Mouse (Mus musculus) liver, embryonic 15.5 days (tissue): Measurements from ENCODE around the gene Abl2. TPM values are rescaled to one million over a fixed set of nuclear protein-coding genes. Genes with fewer than 3 reads are reported as not detected.
A peak's percentile ranks its signal among the peaks of the same experiment; 100 is the strongest.
"Not testable (repeated sequence)": the region's sequence is repeated elsewhere in the genome, so short reads cannot be mapped to it uniquely, and the experiment has no call there.

Experiments
- ATAC-seq: fragments of 200-750 bp; cut with Nextera tagmentation; 2 replicates; pipeline ENCODE4 v1.8.0; 2017; ENCODE audit warnings: moderate number of reproducible peaks, mild to moderate bottlenecking, moderate library complexity; ENCODE audit not compliant: insufficient read depth
- H3K27ac ChIP-seq: fragments of 300-500 bp; sonication (generic); replicated peaks from 2 replicates; pipeline ENCODE4 v1.5.1; 2015; ENCODE audit warnings: mild to moderate bottlenecking, inconsistent platforms
- H3K27me3 ChIP-seq: fragments of 300-500 bp; sonication (generic); 2 replicates; pipeline ENCODE4 v1.6.1; 2015; ENCODE audit warnings: mild to moderate bottlenecking, inconsistent platforms
- H3K36me3 ChIP-seq: fragments of 300-500 bp; sonication (generic); replicated peaks from 2 replicates; pipeline ENCODE4 v1.6.1; 2015; ENCODE audit warnings: moderate library complexity, mild to moderate bottlenecking, inconsistent platforms
- H3K4me1 ChIP-seq: fragments of 300-500 bp; sonication (generic); replicated peaks from 2 replicates; pipeline ENCODE4 v1.6.1; 2015; ENCODE audit warnings: inconsistent platforms
- H3K4me2 ChIP-seq: fragments of 300-500 bp; sonication (generic); 2 replicates; pipeline ENCODE4 v1.6.1; 2015; ENCODE audit warnings: moderate library complexity, mild to moderate bottlenecking, inconsistent platforms
- H3K4me3 ChIP-seq: fragments of 300-500 bp; sonication (generic); replicated peaks from 2 replicates; pipeline ENCODE4 v1.5.1; 2015; ENCODE audit warnings: mild to moderate bottlenecking, inconsistent platforms
- H3K9ac ChIP-seq: fragments of 300-500 bp; sonication (generic); 2 replicates; pipeline ENCODE4 v1.6.1; 2015; ENCODE audit warnings: moderate library complexity, mild to moderate bottlenecking, inconsistent platforms
- H3K9me3 ChIP-seq: fragments of 300-500 bp; sonication (generic); replicated peaks from 2 replicates; pipeline ENCODE4 v1.6.1; 2016; ENCODE audit warnings: inconsistent platforms
- WGBS: fragments of 180-500 bp; shearing (Covaris S2); methylation state at CpG from one replicate; pipeline ENCODE4 v1.1.7; 2015; ENCODE audit warnings: mixed read lengths; ENCODE audit not compliant: insufficient replicate concordance; 5-methylcytosine and 5-hydroxymethylcytosine counted together
- polyA plus RNA-seq: library from polyadenylated mRNA; unstranded; fragments of >200 nt; fragmentation: Nextera tagmentation; extraction: Ambion mirVana; gene quantifications from 2 replicates; pipeline ENCODE4 v1.2.1, GENCODE M21; 2015

The Abl2 gene
- polyA plus RNA-seq, result 0.90 and 0.94 TPM in 2 replicates

GRCm38 (mm10) chr1:156558024-156558930 is at the start of gene Abl2:
Abl2 (plus strand) TSS chr1:156558786.
- H3K9ac ChIP-seq, result peak within 1 kb of the TSS; percentile 95
- 8% methylated on average over 60 of the region's 60 CpGs for WGBS
- peak; percentile 94 for ATAC-seq

GRCm38 (mm10) chr1:156520136-156520780 is 38.3 kb upstream of the Abl2 start:
- no peak for ATAC-seq
- Histone ChIP-seq H3K4me3 (no peak overlapping the region), H3K4me2 (no peak overlapping the region), H3K9me3 (no peaks in the 10 kb centered on the region), H3K36me3 (no peaks in the 10 kb centered on the region), H3K27ac (no peak overlapping the region), H3K27me3 (no peaks in the 10 kb centered on the region), H3K4me1 (peaks cover 5% of the 10 kb centered on the region; the same call in 1 of the 2 replicates), H3K9ac (no peak overlapping the region)
- WGBS, result 60% methylated on average over 3 of the region's 3 CpGs

More at GRCm38 (mm10) chr1:156558024-156558930, at the start of gene Abl2:
- Histone ChIP-seq H3K9me3 (no peaks in the 10 kb centered on the region), H3K4me1 (peaks cover 23% of the 10 kb centered on the region), H3K27me3 (0 out of 2 replicates have a peak, but pooled peaks cover 3% of the 10 kb centered on the region), H3K4me2 (peak within 1 kb of the TSS; percentile 90), H3K36me3 (no peaks in the 10 kb centered on the region), H3K4me3 (peak within 1 kb of the TSS; percentile 99), H3K27ac (peak within 1 kb of the TSS; percentile 81)

GRCm38 (mm10) chr1:156521796-156522517 is 36.6 kb upstream of the Abl2 start:
- peak overlapping the region; percentile 18; the same call in 1 of the 2 replicates for H3K4me2 ChIP-seq
- H3K36me3 ChIP-seq, result no peaks in the 10 kb centered on the region
- 55% methylated on average over 15 of the region's 15 CpGs for WGBS
- H3K4me1 ChIP-seq, result peaks cover 5% of the 10 kb centered on the region; the same call in 1 of the 2 replicates
- no peaks in the 10 kb centered on the region for H3K9me3 ChIP-seq
- no peak overlapping the region for H3K9ac ChIP-seq
- H3K27ac ChIP-seq, result no peak overlapping the region
- ATAC-seq, result no peak
- H3K4me3 ChIP-seq, result no peak overlapping the region
- no peaks in the 10 kb centered on the region for H3K27me3 ChIP-seq

- H3K4me3 ChIP-seq, H3K9me3 ChIP-seq, H3K4me1 ChIP-seq, H3K9ac ChIP-seq, H3K27me3 ChIP-seq, H3K27ac ChIP-seq, H3K36me3 ChIP-seq, H3K4me2 ChIP-seq: not testable (repeated sequence)
- peak; percentile 64; the same call in 1 of the 2 replicates for ATAC-seq
- 90% methylated on average over 22 of the region's 22 CpGs for WGBS
Observed at GRCm38 (mm10) chr1:156523842-156524241, 34.7 kb upstream of the Abl2 start, which contains the start of gene Gm10031. Gm10031 (plus strand) TSS chr1:156524012.

GRCm38 (mm10) chr1:156532476-156533175 is 26.0 kb upstream of the Abl2 start:
- WGBS, result 71% methylated on average over 16 of the region's 16 CpGs
- H3K9ac ChIP-seq, H3K4me2 ChIP-seq, H3K4me1 ChIP-seq, H3K4me3 ChIP-seq, H3K27me3 ChIP-seq, H3K27ac ChIP-seq, H3K36me3 ChIP-seq, H3K9me3 ChIP-seq, ATAC-seq: not testable (repeated sequence)

- no peak for ATAC-seq
- 55% methylated on average over 3 of the region's 3 CpGs for WGBS
Observed at GRCm38 (mm10) chr1:156533483-156533882, 25.1 kb upstream of the Abl2 start.

GRCm38 (mm10) chr1:156533911-156534310 is 24.7 kb upstream of the Abl2 start:
- no peak overlapping the region for H3K4me2 ChIP-seq
- H3K27me3 ChIP-seq, result no peaks in the 10 kb centered on the region
- no peaks in the 10 kb centered on the region for H3K9me3 ChIP-seq
- no peak overlapping the region for H3K9ac ChIP-seq
- H3K4me3 ChIP-seq, result no peak overlapping the region
- 58% methylated on average over 4 of the region's 4 CpGs for WGBS
- H3K36me3 ChIP-seq, result no peaks in the 10 kb centered on the region
- no peak for ATAC-seq
- H3K27ac ChIP-seq, result no peak overlapping the region
- H3K4me1 ChIP-seq, result no peaks in the 10 kb centered on the region

More at GRCm38 (mm10) chr1:156533483-156533882, 25.1 kb upstream of the Abl2 start:
- Histone ChIP-seq H3K4me1 (no peaks in the 10 kb centered on the region), H3K9me3 (no peaks in the 10 kb centered on the region), H3K4me2 (no peak overlapping the region), H3K27me3 (no peaks in the 10 kb centered on the region), H3K9ac (no peak overlapping the region), H3K4me3 (no peak overlapping the region), H3K36me3 (no peaks in the 10 kb centered on the region), H3K27ac (no peak overlapping the region)

GRCm38 (mm10) chr1:156537031-156537430 is 21.6 kb upstream of the Abl2 start:
- 32% methylated on average over 2 of the region's 2 CpGs for WGBS
- H3K9ac ChIP-seq, result no peak overlapping the region

GRCm38 (mm10) chr1:156537701-156538100 is 20.9 kb upstream of the Abl2 start:
- Histone ChIP-seq H3K27ac (no peak overlapping the region), H3K36me3 (no peaks in the 10 kb centered on the region), H3K4me3 (no peak overlapping the region), H3K27me3 (no peaks in the 10 kb centered on the region), H3K9me3 (no peaks in the 10 kb centered on the region), H3K4me2 (no peak overlapping the region), H3K4me1 (no peaks in the 10 kb centered on the region), H3K9ac (no peak overlapping the region)
- no peak for ATAC-seq
- WGBS, result 62% methylated on average over 6 of the region's 6 CpGs

More at GRCm38 (mm10) chr1:156537031-156537430, 21.6 kb upstream of the Abl2 start:
- no peak for ATAC-seq
- Histone ChIP-seq H3K9me3 (no peaks in the 10 kb centered on the region), H3K27ac (no peak overlapping the region), H3K27me3 (no peaks in the 10 kb centered on the region), H3K36me3 (no peaks in the 10 kb centered on the region), H3K4me2 (no peak overlapping the region), H3K4me1 (no peaks in the 10 kb centered on the region), H3K4me3 (no peak overlapping the region)

GRCm38 (mm10) chr1:156538382-156538781 is 20.2 kb upstream of the Abl2 start:
- no peaks in the 10 kb centered on the region for H3K9me3 ChIP-seq
- H3K4me3 ChIP-seq, result no peak overlapping the region
- H3K4me1 ChIP-seq, result no peaks in the 10 kb centered on the region
- no peak overlapping the region for H3K9ac ChIP-seq
- WGBS, result 59% methylated on average over 3 of the region's 3 CpGs
- H3K27me3 ChIP-seq, result no peaks in the 10 kb centered on the region
- H3K27ac ChIP-seq, result no peak overlapping the region
- H3K4me2 ChIP-seq, result no peak overlapping the region
- no peak for ATAC-seq
- H3K36me3 ChIP-seq, result no peaks in the 10 kb centered on the region
